Mouse (Mus musculus) neural tube, embryonic 11.5 days (tissue): ENCODE results near the gene Cyb5d1. TPM values are rescaled to one million over a fixed set of nuclear protein-coding genes. Genes with fewer than 3 reads are reported as not detected.

Experiments
- ATAC-seq: fragments of 200-750 bp; cut with Nextera tagmentation; 2 replicates; pipeline ENCODE4 v1.8.0; 2017; ENCODE audit warnings: moderate number of reproducible peaks, mild to moderate bottlenecking, moderate TSS enrichment, moderate library complexity; ENCODE audit not compliant: insufficient read depth, low FRiP score, low TSS enrichment
- DNase-seq: peaks from one replicate; pipeline ENCODE4 v3.0.0-alpha.2; 2015; ENCODE audit warnings: low spot score
- H3K27ac ChIP-seq: fragments of 300-500 bp; sonication (generic); 2 replicates; pipeline ENCODE4 v1.5.1; 2014; ENCODE audit warnings: low read depth, mild to moderate bottlenecking, low read length
- H3K27me3 ChIP-seq: fragments of 300-500 bp; sonication (generic); 2 replicates; pipeline ENCODE4 v1.6.1; 2014; ENCODE audit warnings: mild to moderate bottlenecking, low read length, mixed read lengths; ENCODE audit not compliant: control insufficient read depth, insufficient read depth
- H3K36me3 ChIP-seq: fragments of 300-500 bp; sonication (generic); 2 replicates; pipeline ENCODE4 v1.6.1; 2014; ENCODE audit warnings: mild to moderate bottlenecking, low read length, moderate library complexity, mixed read lengths; ENCODE audit not compliant: control insufficient read depth, insufficient read depth
- H3K4me1 ChIP-seq: fragments of 300-500 bp; sonication (generic); 2 replicates; pipeline ENCODE4 v1.6.1; 2014; ENCODE audit warnings: low read length, mixed read lengths; ENCODE audit not compliant: control insufficient read depth, insufficient read depth
- H3K4me2 ChIP-seq: fragments of 300-500 bp; sonication (generic); 2 replicates; pipeline ENCODE4 v1.6.1; 2014; ENCODE audit warnings: low read depth, mild to moderate bottlenecking, moderate library complexity
- H3K4me3 ChIP-seq: fragments of 300-500 bp; sonication (generic); 2 replicates; pipeline ENCODE4 v1.5.1; 2014; ENCODE audit warnings: low read depth, low read length
- H3K9ac ChIP-seq: fragments of 300-500 bp; sonication (generic); 2 replicates; pipeline ENCODE4 v1.6.1; 2014; ENCODE audit warnings: mild to moderate bottlenecking, low read length
- H3K9me3 ChIP-seq: fragments of 300-500 bp; sonication (generic); 2 replicates; pipeline ENCODE4 v1.6.1; 2016; ENCODE audit warnings: low read length; ENCODE audit not compliant: control insufficient read depth
- WGBS: fragments of 180-500 bp; shearing (Covaris S2); extraction: QIAGEN DNeasy Blood & Tissue Kit; methylation state at CpG from one replicate; pipeline ENCODE4 v1.1.7; 2014; 5-methylcytosine and 5-hydroxymethylcytosine counted together
- polyA plus RNA-seq: library from polyadenylated mRNA; unstranded; fragments of >200 nt; fragmentation: Nextera tagmentation; extraction: Ambion mirVana; gene quantifications from 2 replicates; pipeline ENCODE4 v1.2.1, GENCODE M21; 2014

The Cyb5d1 gene
- polyA plus RNA-seq, 1 experiment from 2014 or later: 48.4 TPM

DNA sequence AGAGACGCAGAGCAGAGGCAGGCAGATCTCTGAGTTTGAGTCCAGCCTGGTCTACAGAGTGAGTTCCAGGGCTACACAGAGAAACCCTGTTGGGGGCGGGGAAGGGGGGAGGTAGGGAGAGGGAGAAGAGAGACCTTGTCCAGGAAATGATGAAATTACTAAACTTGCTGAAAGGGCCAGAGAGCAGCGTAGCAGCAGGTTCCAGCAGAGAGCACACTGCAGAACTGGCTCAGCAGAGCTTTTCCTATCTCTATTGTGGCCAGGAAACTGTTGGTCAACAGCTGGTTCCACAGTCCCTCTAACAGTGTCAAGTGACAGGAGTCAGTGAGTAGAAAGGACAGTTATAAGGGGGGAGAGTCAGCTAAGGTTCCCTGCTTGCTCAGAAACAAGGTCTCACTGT lies 15.8 kb downstream of the Cyb5d1 start:
- ATAC-seq: no peak
- no peak overlapping the region for H3K27ac ChIP-seq
- no peaks in the 10 kb centered on the region for H3K27me3 ChIP-seq
- H3K4me3 ChIP-seq: no peak overlapping the region
- H3K9me3 ChIP-seq: no peaks in the 10 kb centered on the region
- no peak overlapping the region for H3K4me2 ChIP-seq
- 93% methylated on average over 3 of the region's 3 CpGs for WGBS
- no peak overlapping the region for H3K9ac ChIP-seq
- DNase-seq: peak; percentile 7
- no peaks in the 10 kb centered on the region for H3K36me3 ChIP-seq
- no peaks in the 10 kb centered on the region for H3K4me1 ChIP-seq

DNA sequence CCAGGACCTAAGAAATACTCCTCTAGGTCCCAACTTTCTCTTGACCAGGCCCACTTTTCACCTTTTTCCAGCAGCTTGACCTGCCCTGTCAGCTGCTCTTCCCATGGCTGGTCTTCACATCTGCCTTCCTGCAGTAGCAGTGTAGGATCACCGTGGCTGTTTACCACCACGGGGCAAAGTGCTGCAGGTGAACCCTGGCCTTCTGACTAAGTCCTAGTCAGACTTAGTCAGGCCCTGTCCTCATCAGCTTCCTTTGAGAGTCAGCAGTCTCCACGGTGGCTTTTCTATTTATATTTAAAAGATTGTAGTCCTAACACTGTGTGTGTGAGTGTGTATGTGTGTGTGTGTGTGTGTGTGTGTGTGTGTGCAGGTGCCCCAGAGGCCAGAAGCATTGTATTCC lies 17.7 kb downstream of the Cyb5d1 start:
- ATAC-seq: no peak
- Histone ChIP-seq H3K36me3 (no peaks in the 10 kb centered on the region), H3K27ac (no peak overlapping the region), H3K4me1 (no peaks in the 10 kb centered on the region), H3K27me3 (no peaks in the 10 kb centered on the region), H3K9ac (no peak overlapping the region), H3K4me3 (no peak overlapping the region), H3K4me2 (no peak overlapping the region), H3K9me3 (no peaks in the 10 kb centered on the region)
- WGBS: 82% methylated on average over 3 of the region's 3 CpGs
- DNase-seq: peak; percentile 4

DNA sequence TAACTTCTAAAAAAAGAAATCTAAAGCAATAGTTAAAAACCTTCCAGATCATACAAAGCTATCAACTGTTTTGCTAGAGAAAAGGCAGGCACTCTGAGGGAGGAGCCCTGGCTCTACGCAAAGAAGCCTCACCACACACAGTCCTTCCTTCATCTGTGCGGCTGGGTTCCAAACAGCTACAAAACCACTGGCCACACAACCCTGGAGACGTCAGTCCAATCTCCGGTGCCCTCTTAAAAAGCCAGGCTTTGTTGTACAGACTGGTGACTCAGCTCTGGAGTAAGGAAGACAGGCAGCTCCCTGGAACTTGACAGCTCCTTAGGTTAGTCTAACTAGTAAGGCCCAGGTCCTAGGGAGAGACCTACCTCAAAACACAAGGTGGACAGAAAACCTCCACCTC lies 19.8 kb downstream of the Cyb5d1 start:
- WGBS: 93% methylated on average over 4 of the region's 4 CpGs
- Histone ChIP-seq H3K27ac (no peak overlapping the region), H3K9ac (no peak overlapping the region), H3K4me1 (peaks cover 17% of the 10 kb centered on the region), H3K4me2 (no peak overlapping the region), H3K4me3 (no peak overlapping the region), H3K36me3 (no peaks in the 10 kb centered on the region), H3K9me3 (no peaks in the 10 kb centered on the region), H3K27me3 (no peaks in the 10 kb centered on the region)
- DNase-seq (no peak), ATAC-seq (no peak)

DNA sequence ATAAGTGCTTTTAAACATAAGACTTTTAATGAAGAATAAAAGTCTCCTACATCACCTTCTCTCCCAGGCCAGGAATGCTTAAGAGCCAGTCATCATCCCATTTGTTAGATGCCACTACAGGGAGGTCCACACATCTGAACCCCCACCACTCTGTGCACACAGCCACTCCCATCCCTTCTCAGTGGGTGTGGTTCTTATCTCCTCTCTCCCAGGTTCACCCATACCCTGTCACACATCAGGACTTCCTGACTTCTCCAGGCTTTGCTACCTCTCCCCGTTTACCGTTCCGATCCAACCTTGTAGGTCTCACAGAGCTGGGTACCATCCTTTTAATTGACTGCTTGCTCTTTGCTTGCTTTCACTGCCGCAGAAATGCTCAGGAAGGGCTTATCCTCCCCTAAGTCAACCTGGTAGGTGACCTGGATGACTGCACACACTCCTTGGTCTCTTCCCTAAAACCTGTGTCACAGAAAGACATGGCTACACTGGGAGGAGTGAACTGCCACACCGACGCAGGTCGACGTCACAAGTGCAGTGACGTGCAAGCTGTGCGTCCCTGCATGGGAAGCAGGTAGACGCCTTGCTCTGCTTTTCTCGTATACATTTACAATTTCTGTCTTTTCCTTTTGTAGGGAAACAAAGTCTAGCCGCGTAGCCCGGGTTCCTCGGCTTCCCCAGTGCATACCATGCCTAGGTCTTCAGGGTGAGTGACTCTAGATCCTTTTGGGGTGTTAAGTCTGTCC lies 22.0 kb downstream of the Cyb5d1 start:
- WGBS: 93% methylated on average over 16 of the region's 16 CpGs
- peaks cover 24% of the 10 kb centered on the region for H3K4me1 ChIP-seq
- no peak overlapping the region for H3K4me2 ChIP-seq
- no peaks in the 10 kb centered on the region for H3K36me3 ChIP-seq
- H3K27me3 ChIP-seq: no peaks in the 10 kb centered on the region
- no peak overlapping the region; the same call in 1 of the 2 replicates for H3K4me3 ChIP-seq
- no peaks in the 10 kb centered on the region for H3K9me3 ChIP-seq
- no peak overlapping the region for H3K27ac ChIP-seq
- H3K9ac ChIP-seq: no peak overlapping the region
- DNase-seq (peak; percentile 2), ATAC-seq (no peak)

DNA sequence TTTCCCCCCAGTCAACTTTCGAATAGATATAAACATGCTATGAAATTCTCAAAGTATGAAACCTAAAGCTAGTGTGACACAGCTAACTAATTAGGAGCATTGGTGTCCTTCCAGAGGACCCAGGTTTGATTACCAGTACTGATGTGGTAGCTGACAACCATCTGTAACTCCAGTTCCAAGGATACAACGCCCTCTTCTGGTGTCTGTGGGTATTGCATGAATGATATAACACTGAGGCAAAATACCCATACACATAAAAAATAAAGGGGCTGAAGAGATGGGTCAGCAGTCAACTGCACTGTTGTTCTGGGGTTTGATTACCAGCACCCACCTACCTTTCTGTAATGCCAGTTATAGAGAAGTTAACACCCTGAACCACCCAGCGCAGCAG lies 22.7 kb downstream of the Cyb5d1 start:
- H3K27me3 ChIP-seq: no peaks in the 10 kb centered on the region
- H3K4me3 ChIP-seq: no peak overlapping the region
- WGBS: 68% methylated on average over 3 of the region's 3 CpGs
- H3K36me3 ChIP-seq: no peaks in the 10 kb centered on the region
- DNase-seq (peak; percentile 8), ATAC-seq (no peak)
- peaks cover 26% of the 10 kb centered on the region for H3K4me1 ChIP-seq
- H3K9ac ChIP-seq: no peak overlapping the region
- H3K9me3 ChIP-seq: no peaks in the 10 kb centered on the region
- H3K4me2 ChIP-seq: no peak overlapping the region
- H3K27ac ChIP-seq: no peak overlapping the region

DNA sequence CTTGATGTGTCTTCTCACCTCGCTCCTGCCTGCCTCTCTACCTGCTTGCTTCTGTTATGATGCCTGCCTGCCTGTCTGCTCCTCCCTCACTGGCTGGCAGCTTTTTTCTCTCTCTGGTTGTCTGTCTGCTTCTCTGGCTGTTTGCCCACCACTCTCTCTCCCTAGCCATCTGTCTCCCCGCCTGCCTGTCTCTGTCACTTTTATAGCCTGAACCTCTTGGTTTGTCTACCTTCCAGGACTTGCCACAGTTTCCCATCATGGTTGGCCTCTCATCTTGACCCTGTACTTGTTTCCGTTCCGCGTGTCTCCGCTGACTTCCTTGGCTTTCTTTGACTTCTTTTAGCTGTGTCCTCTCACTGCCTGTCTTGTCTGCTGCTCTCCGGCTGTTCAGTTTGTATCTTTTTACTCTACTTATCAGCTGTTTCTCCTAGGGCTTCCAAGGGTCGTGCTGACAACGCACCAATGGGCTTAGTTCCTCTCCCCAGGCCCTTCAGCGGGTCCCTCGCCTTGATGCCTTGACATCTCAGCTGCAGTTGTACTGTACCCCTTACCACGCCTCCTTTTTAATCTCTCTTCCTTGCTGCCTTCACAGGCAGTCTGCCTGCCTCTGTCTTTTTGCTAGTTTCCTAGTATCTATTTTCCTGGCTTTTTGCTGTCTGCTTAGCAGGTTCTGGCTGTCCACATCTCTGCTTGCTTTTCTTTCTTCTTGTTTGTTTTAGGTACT lies 23.2 kb downstream of the Cyb5d1 start:
- DNase-seq (peak; percentile 17), ATAC-seq (no peak)
- H3K4me3 ChIP-seq: no peak overlapping the region
- H3K9ac ChIP-seq: peak overlapping the region; percentile 24; the same call in 1 of the 2 replicates
- no peaks in the 10 kb centered on the region for H3K9me3 ChIP-seq
- peaks cover 31% of the 10 kb centered on the region for H3K4me1 ChIP-seq
- no peaks in the 10 kb centered on the region for H3K27me3 ChIP-seq
- peak overlapping the region; percentile 76 for H3K27ac ChIP-seq
- peak overlapping the region; percentile 33 for H3K4me2 ChIP-seq
- 41% methylated on average over 12 of the region's 12 CpGs for WGBS
- no peaks in the 10 kb centered on the region for H3K36me3 ChIP-seq

DNA sequence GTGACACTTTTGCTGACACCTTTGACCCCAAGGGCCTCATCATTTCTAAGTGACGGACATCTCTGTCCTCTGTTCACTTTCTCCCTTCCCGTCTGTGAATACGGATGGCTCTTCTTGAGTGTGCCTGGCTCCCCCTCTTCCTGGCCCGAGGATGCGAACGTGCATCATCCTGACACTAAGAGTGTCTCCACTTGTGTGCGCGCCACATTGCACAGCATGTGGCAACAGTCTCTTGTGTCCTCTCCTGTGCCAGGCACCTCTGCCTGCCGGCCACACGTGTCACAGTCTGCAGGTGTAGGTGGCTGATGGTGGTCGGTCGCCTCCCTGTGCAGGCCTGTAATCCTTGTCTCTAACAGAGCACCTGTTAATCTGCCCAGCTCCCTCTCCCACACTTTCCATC lies 23.8 kb downstream of the Cyb5d1 start:
- no peak for ATAC-seq
- H3K9me3 ChIP-seq: no peaks in the 10 kb centered on the region
- no peaks in the 10 kb centered on the region for H3K36me3 ChIP-seq
- H3K4me3 ChIP-seq: no peak overlapping the region
- peaks cover 31% of the 10 kb centered on the region for H3K4me1 ChIP-seq
- H3K27me3 ChIP-seq: no peaks in the 10 kb centered on the region
- 21% methylated on average over 12 of the region's 12 CpGs for WGBS
- peak overlapping the region; percentile 76 for H3K27ac ChIP-seq
- peak overlapping the region; percentile 33 for H3K4me2 ChIP-seq
- peak overlapping the region; percentile 31 for H3K9ac ChIP-seq
- DNase-seq: peak; percentile 18

DNA sequence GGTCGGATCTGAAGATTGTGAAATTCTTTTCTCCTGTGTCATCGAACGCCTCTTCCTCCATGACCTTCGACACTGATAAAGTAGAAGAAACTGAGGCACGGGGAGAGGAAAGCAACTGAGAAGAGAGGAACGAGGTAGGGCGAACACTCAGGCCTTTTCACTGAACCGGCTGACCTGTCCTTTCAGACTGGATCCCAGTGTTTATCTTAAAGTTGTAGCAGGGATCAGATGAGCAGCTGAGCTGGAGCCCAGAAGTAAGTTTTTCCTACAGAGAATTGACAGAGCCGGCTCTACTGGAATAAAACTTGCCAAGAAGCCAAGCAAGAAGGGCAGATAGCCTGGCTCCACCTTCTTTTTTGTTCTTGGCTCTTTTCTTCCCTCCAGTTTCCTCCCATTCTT lies 24.6 kb downstream of the Cyb5d1 start:
- no peak for ATAC-seq

More for the DNA sequence above, 24.6 kb downstream of the Cyb5d1 start:
- Histone ChIP-seq H3K9ac (peak overlapping the region; percentile 31; the same call in 1 of the 2 replicates), H3K27ac (peak overlapping the region; percentile 76), H3K4me3 (no peak overlapping the region), H3K27me3 (no peaks in the 10 kb centered on the region), H3K4me2 (peak overlapping the region; percentile 33), H3K4me1 (peaks cover 33% of the 10 kb centered on the region), H3K9me3 (no peaks in the 10 kb centered on the region), H3K36me3 (no peaks in the 10 kb centered on the region)
- WGBS: 14% methylated on average over 9 of the region's 9 CpGs
- DNase-seq: peak; percentile 13
